Mouse (Mus musculus) forebrain, embryonic 16.5 days (tissue): ENCODE results near the gene Mpp6. TPM values are rescaled to one million over a fixed set of nuclear protein-coding genes. Genes with fewer than 3 reads are reported as not detected.

ENCODE experiments used
- ATAC-seq: fragments of 200-750 bp; cut with Nextera tagmentation; 2 replicates; pipeline ENCODE4 v1.8.0; 2017; ENCODE audit warnings: mild to moderate bottlenecking, moderate library complexity
- H3K27ac ChIP-seq: fragments of 300-500 bp; sonication (generic); 2 replicates; pipeline ENCODE4 v1.5.1; 2014; ENCODE audit warnings: low read length, control low read depth
- H3K27me3 ChIP-seq: fragments of 300-500 bp; sonication (generic); replicated peaks from 2 replicates; pipeline ENCODE4 v1.6.1; 2014; ENCODE audit warnings: low read length; ENCODE audit not compliant: control insufficient read depth, insufficient read depth
- H3K36me3 ChIP-seq: fragments of 300-500 bp; sonication (generic); 2 replicates; pipeline ENCODE4 v1.6.1; 2014; ENCODE audit not compliant: control insufficient read depth, insufficient read depth
- H3K4me1 ChIP-seq: fragments of 300-500 bp; sonication (generic); replicated peaks from 2 replicates; pipeline ENCODE4 v1.6.1; 2014; ENCODE audit warnings: low read length; ENCODE audit not compliant: control insufficient read depth, insufficient read depth
- H3K4me2 ChIP-seq: fragments of 300-500 bp; sonication (generic); 2 replicates; pipeline ENCODE4 v1.6.1; 2014; ENCODE audit warnings: mild to moderate bottlenecking, low read length, control low read depth
- H3K4me3 ChIP-seq: fragments of 300-500 bp; sonication (generic); replicated peaks from 2 replicates; pipeline ENCODE4 v1.5.1; 2014; ENCODE audit warnings: mild to moderate bottlenecking, low read length, control low read depth
- H3K9ac ChIP-seq: fragments of 300-500 bp; sonication (generic); replicated peaks from 2 replicates; pipeline ENCODE4 v1.6.1; 2014; ENCODE audit warnings: low read depth, low read length, control low read depth
- H3K9me3 ChIP-seq: fragments of 300-500 bp; sonication (generic); 2 replicates; pipeline ENCODE4 v1.6.1; 2016; ENCODE audit warnings: low read length; ENCODE audit not compliant: control insufficient read depth
- WGBS: fragments of 180-500 bp; shearing (Covaris S2); extraction: QIAGEN DNeasy Blood & Tissue Kit; methylation state at CpG from one replicate; pipeline ENCODE4 v1.1.7; 2014; 5-methylcytosine and 5-hydroxymethylcytosine counted together
- polyA plus RNA-seq: library from polyadenylated mRNA; unstranded; fragments of >200 nt; fragmentation: Nextera tagmentation; extraction: Ambion mirVana; gene quantifications from 2 replicates; pipeline ENCODE4 v1.2.1, GENCODE M21; 2015

Gene Mpp6
- polyA plus RNA-seq, 1 experiment from 2014 or later: 77.5 TPM

- Histone ChIP-seq H3K36me3 (no peaks in the 10 kb centered on the region), H3K4me1 (no peaks in the 10 kb centered on the region), H3K9ac (no peak overlapping the region), H3K4me3 (no peak overlapping the region), H3K27ac (no peak overlapping the region), H3K27me3 (no peaks in the 10 kb centered on the region), H3K4me2 (no peak overlapping the region), H3K9me3 (0 out of 2 replicates have a peak, but pooled peaks cover 2% of the 10 kb centered on the region)
- 59% methylated on average over 7 of the region's 7 CpGs for WGBS
- no peak for ATAC-seq
These were observed 18.4 kb upstream of the Mpp6 start for GRCm38 (mm10) chr6:50091462-50092154.

GRCm38 (mm10) chr6:50109201-50109756, 762 bp upstream of the Mpp6 start:
- no peaks in the 10 kb centered on the region for H3K9me3 ChIP-seq
- H3K27me3 ChIP-seq: no peaks in the 10 kb centered on the region
- H3K9ac ChIP-seq: peak overlapping the region; percentile 91
- H3K4me2 ChIP-seq: peak overlapping the region; percentile 93
- peak; percentile 16 for ATAC-seq
- peak overlapping the region; percentile 90 for H3K4me3 ChIP-seq
- H3K36me3 ChIP-seq: no peaks in the 10 kb centered on the region
- 1% methylated on average over 15 of the region's 15 CpGs for whole genome bisulfite sequencing
- H3K27ac ChIP-seq: peak overlapping the region; percentile 85
- H3K4me1 ChIP-seq: peaks cover 18% of the 10 kb centered on the region

GRCm38 (mm10) chr6:50110379-50110941, 419 bp downstream of the Mpp6 start:
- WGBS: 0% methylated on average over 19 of the region's 72 CpGs
- peak overlapping the region; percentile 93 for H3K4me2 ChIP-seq

GRCm38 (mm10) chr6:50111111-50111655, 1.1 kb downstream of the Mpp6 start:
- Histone ChIP-seq H3K27me3 (no peaks in the 10 kb centered on the region), H3K4me3 (peak overlapping the region; percentile 90), H3K36me3 (no peaks in the 10 kb centered on the region), H3K27ac (no peak overlapping the region; the same call in 1 of the 2 replicates), H3K4me1 (peaks cover 18% of the 10 kb centered on the region), H3K9ac (peak overlapping the region; percentile 91), H3K9me3 (no peaks in the 10 kb centered on the region), H3K4me2 (peak overlapping the region; percentile 93)
- 3% methylated on average over 6 of the region's 6 CpGs for WGBS
- no peak for ATAC-seq

More at GRCm38 (mm10) chr6:50110379-50110941, 419 bp downstream of the Mpp6 start:
- peak overlapping the region; percentile 85 for H3K27ac ChIP-seq
- no peaks in the 10 kb centered on the region for H3K36me3 ChIP-seq
- peak; percentile 66 for ATAC-seq
- H3K9ac ChIP-seq: peak overlapping the region; percentile 91
- H3K27me3 ChIP-seq: no peaks in the 10 kb centered on the region
- H3K4me1 ChIP-seq: peaks cover 18% of the 10 kb centered on the region
- no peaks in the 10 kb centered on the region for H3K9me3 ChIP-seq
- H3K4me3 ChIP-seq: peak overlapping the region; percentile 90

GRCm38 (mm10) chr6:50112775-50113174, 2.7 kb downstream of the Mpp6 start:
- Histone ChIP-seq H3K27ac (no peak overlapping the region), H3K4me1 (peaks cover 18% of the 10 kb centered on the region), H3K9ac (no peak overlapping the region), H3K27me3 (no peaks in the 10 kb centered on the region), H3K36me3 (no peaks in the 10 kb centered on the region), H3K4me2 (peak overlapping the region; percentile 18; the same call in 1 of the 2 replicates), H3K9me3 (no peaks in the 10 kb centered on the region), H3K4me3 (peak overlapping the region; percentile 4)
- under 1% methylated on average over 8 of the region's 8 CpGs for WGBS
- ATAC-seq: peak; percentile 86

GRCm38 (mm10) chr6:50114280-50114679, 4.2 kb downstream of the Mpp6 start:
- no peak for ATAC-seq
- no peaks in the 10 kb centered on the region for H3K36me3 ChIP-seq
- H3K4me1 ChIP-seq: peaks cover 15% of the 10 kb centered on the region
- no peaks in the 10 kb centered on the region for H3K27me3 ChIP-seq
- H3K27ac ChIP-seq: no peak overlapping the region
- H3K4me2 ChIP-seq: no peak overlapping the region
- H3K9me3 ChIP-seq: no peaks in the 10 kb centered on the region
- H3K4me3 ChIP-seq: no peak overlapping the region
- 80% methylated on average over 6 of the region's 6 CpGs for WGBS
- no peak overlapping the region for H3K9ac ChIP-seq

- Histone ChIP-seq H3K27me3 (no peaks in the 10 kb centered on the region), H3K36me3 (peaks cover 2% of the 10 kb centered on the region; the same call in 1 of the 2 replicates), H3K9me3 (no peaks in the 10 kb centered on the region; the same call in 1 of the 2 replicates), H3K4me1 (no peaks in the 10 kb centered on the region), H3K4me3 (no peak overlapping the region), H3K4me2 (no peak overlapping the region), H3K9ac (no peak overlapping the region), H3K27ac (no peak overlapping the region)
- WGBS: 100% methylated on average over 1 of the region's 1 CpGs
- no peak for ATAC-seq
These were observed 10.9 kb downstream of the Mpp6 start for GRCm38 (mm10) chr6:50120931-50121330.

- Histone ChIP-seq H3K36me3 (peaks cover 2% of the 10 kb centered on the region; the same call in 1 of the 2 replicates), H3K9ac (no peak overlapping the region), H3K4me3 (no peak overlapping the region), H3K4me1 (no peaks in the 10 kb centered on the region), H3K9me3 (no peaks in the 10 kb centered on the region; the same call in 1 of the 2 replicates), H3K4me2 (no peak overlapping the region), H3K27ac (no peak overlapping the region), H3K27me3 (no peaks in the 10 kb centered on the region)
- 97% methylated on average over 4 of the region's 4 CpGs for WGBS
- ATAC-seq: no peak
These were observed 12.8 kb downstream of the Mpp6 start for GRCm38 (mm10) chr6:50122835-50123234.

GRCm38 (mm10) chr6:50124197-50124596, 14.2 kb downstream of the Mpp6 start:
- no peak overlapping the region for H3K4me3 ChIP-seq
- H3K4me1 ChIP-seq: no peaks in the 10 kb centered on the region
- no peak overlapping the region for H3K27ac ChIP-seq
- no peak overlapping the region for H3K4me2 ChIP-seq
- WGBS: 93% methylated on average over 2 of the region's 2 CpGs
- no peak overlapping the region for H3K9ac ChIP-seq
- no peak for ATAC-seq
- no peaks in the 10 kb centered on the region; the same call in 1 of the 2 replicates for H3K9me3 ChIP-seq
- H3K36me3 ChIP-seq: peaks cover 2% of the 10 kb centered on the region
- H3K27me3 ChIP-seq: no peaks in the 10 kb centered on the region
